In genomic region chr16:8409197-8409596, GRCm38 (mm10) we compare ENCODE assay signal across 9 mouse cellular contexts. TPM values are rescaled to one million over a fixed set of nuclear protein-coding genes. Genes with fewer than 3 reads are reported as not detected.
A peak's percentile ranks its signal among the peaks of the same experiment; 100 is the strongest.
DNase-seq lines count a peak whose midpoint lies in the region; ATAC-seq and TF ChIP-seq lines count a peak whose summit lies in the region.
"Had no signal": no experiment of that assay in that cellular context is flagged by ENCODE, and none has a peak within 500 bp of the region (broad histone marks: within the 10 kb centered on the region; RNA-seq: fewer than 3 reads in every experiment).

No protein-coding gene starts in this region.

- H3K9ac ChIP-seq in limb, embryonic 14.5 days (ENCODE audit: low read depth, low read length, severe bottlenecking): 0 out of 2 replicates have a peak overlapping the region, but pooled peaks have one; percentile 12
- H3K9ac ChIP-seq in liver, embryonic 12.5 days: no peak overlapping the region

- H3K27ac ChIP-seq in limb, embryonic 14.5 days (replicated peaks; ENCODE audit: low read depth, low read length): no peak overlapping the region
- H3K27ac ChIP-seq in limb, embryonic 10.5 days: no peak overlapping the region
- no peak overlapping the region for H3K27ac ChIP-seq in bone marrow, adult 2 months (ENCODE audit: control insufficient read depth, insufficient read depth, low read depth, low read length, poor library complexity)
- H3K27ac ChIP-seq in liver, embryonic 12.5 days: no peak overlapping the region

- WGBS in limb, embryonic 14.5 days: 34% methylated on average over 10 of the region's 10 CpGs
- 32% methylated on average over 10 of the region's 10 CpGs for WGBS in limb, embryonic 10.5 days
- whole genome bisulfite sequencing in bone marrow, adult 2 months: 40% methylated on average over 10 of the region's 10 CpGs
- 23% methylated on average over 10 of the region's 10 CpGs for WGBS in liver, embryonic 12.5 days (ENCODE audit: insufficient replicate concordance)

- peak; percentile 9 for DNase-seq in limb, embryonic 14.5 days (ENCODE audit: low spot score)
- DNase-seq in limb, embryonic 10.5 days (ENCODE audit: low spot score): no peak
- peak; percentile 21 for DNase-seq in thymus, postnatal 25 days
- DNase-seq in ovary, postnatal 36 days (ENCODE audit: low spot score): no peak
- DNase-seq in adrenal gland, postnatal 10 days: no peak

- no peaks in the 10 kb centered on the region for H3K4me1 ChIP-seq in limb, embryonic 14.5 days (ENCODE audit: control insufficient read depth, insufficient read depth, low read length)
- no peaks in the 10 kb centered on the region for H3K4me1 ChIP-seq in limb, embryonic 10.5 days
- no peaks in the 10 kb centered on the region for H3K4me1 ChIP-seq in bone marrow, adult 2 months (ENCODE audit: control insufficient read depth, insufficient read depth, low read length)
- H3K4me1 ChIP-seq in liver, embryonic 12.5 days: peaks cover 7% of the 10 kb centered on the region; the same call in 1 of the 2 replicates

- ATAC-seq in limb, embryonic 14.5 days (ENCODE audit: low FRiP score, low read depth): no peak
- ATAC-seq in liver, embryonic 12.5 days: peak; percentile 38; the same call in 1 of the 2 replicates

- no peak overlapping the region for H3K4me3 ChIP-seq in limb, embryonic 14.5 days (replicated peaks; ENCODE audit: low read length)
- no peak overlapping the region for H3K4me3 ChIP-seq in limb, embryonic 10.5 days
- H3K4me3 ChIP-seq in bone marrow, adult 2 months (replicated peaks; ENCODE audit: control insufficient read depth, low read depth, low read length): no peak overlapping the region
- no peak overlapping the region for H3K4me3 ChIP-seq in liver, embryonic 12.5 days

- no peaks in the 10 kb centered on the region for H3K27me3 ChIP-seq in limb, embryonic 14.5 days (ENCODE audit: control insufficient read depth, insufficient read depth, low read length)
- H3K27me3 ChIP-seq in limb, embryonic 10.5 days (ENCODE audit: low read depth, poor library complexity, severe bottlenecking): peaks cover 47% of the 10 kb centered on the region
- peaks cover 23% of the 10 kb centered on the region for H3K27me3 ChIP-seq in liver, embryonic 12.5 days (replicated peaks)

- H3K36me3 ChIP-seq in limb, embryonic 14.5 days (ENCODE audit: control insufficient read depth, insufficient read depth, low read length): no peaks in the 10 kb centered on the region
- H3K36me3 ChIP-seq in limb, embryonic 10.5 days: no peaks in the 10 kb centered on the region
- no peaks in the 10 kb centered on the region for H3K36me3 ChIP-seq in liver, embryonic 12.5 days

- no peak for TF ChIP-seq POLR2A in limb, embryonic 14.5 days (IDR thresholded peaks at IDR 0.05; ENCODE audit: borderline replicate concordance, extremely low read depth, insufficient read depth, insufficient read length)
- TF ChIP-seq POLR2A in bone marrow, adult 2 months (IDR thresholded peaks at IDR 0.05; ENCODE audit: borderline replicate concordance, control insufficient read depth, low read depth, low read length): no peak

- TF ChIP-seq CTCF in bone marrow, adult 2 months (IDR thresholded peaks at IDR 0.05; ENCODE audit: control insufficient read depth, insufficient read depth, low read length): 0 out of 2 replicates have a peak, but pooled peaks have one; percentile 13

- H3K9me3 ChIP-seq in limb, embryonic 14.5 days (ENCODE audit: control insufficient read depth, low read length): no peaks in the 10 kb centered on the region
- H3K9me3 ChIP-seq in limb, embryonic 10.5 days (replicated peaks): no peaks in the 10 kb centered on the region
- H3K9me3 ChIP-seq in liver, embryonic 12.5 days (replicated peaks): no peaks in the 10 kb centered on the region

- no peak overlapping the region for H3K4me2 ChIP-seq in limb, embryonic 14.5 days (replicated peaks; ENCODE audit: low read depth, low read length, severe bottlenecking)
- H3K4me2 ChIP-seq in liver, embryonic 12.5 days: peak overlapping the region; percentile 20; the same call in 1 of the 2 replicates

RNA-seq across cellular contexts. Expression of gene Tmem114, which starts 15.7 kb away (rescaled TPM):
- polyA plus RNA-seq in limb, embryonic 14.5 days (2012; rRNA removed): 0.15 and 0.47 TPM in 2 replicates
- polyA plus RNA-seq in limb, embryonic 14.5 days (2014; fragmentation: Nextera tagmentation; extraction: Ambion mirVana): not detected in 2 replicates
- 0.14 and 0.33 TPM in 2 replicates for polyA plus RNA-seq in limb, embryonic 10.5 days (2016; fragmentation: Nextera tagmentation; extraction: Ambion mirVana)
- not detected in 2 replicates for polyA plus RNA-seq in bone marrow, adult 2 months (2011; ENCODE audit: insufficient read depth, insufficient read length, low replicate concordance, missing spikeins)
- polyA plus RNA-seq in liver, embryonic 12.5 days (2016; fragmentation: Nextera tagmentation; extraction: Ambion mirVana): not detected in 2 replicates
- total RNA-seq in adrenal gland, postnatal 10 days (2021): not detected
- polyA plus RNA-seq: limb, embryonic 11.5 days; small intestine, adult 2 months had no signal

Comparison
In these comparisons a context has a peak if more than half of its experiments do, and no peak if none do; other contexts are left out.
1. DNase-seq: peak in limb, embryonic 14.5 days (single experiment) and thymus, postnatal 25 days (single experiment); none in limb, embryonic 10.5 days (single experiment), ovary, postnatal 36 days (single experiment) and adrenal gland, postnatal 10 days (single experiment).